Mouse (Mus musculus) olfactory bulb, adult 2 months (tissue): ENCODE data around the gene Slc9a6.

Experiments
- CTCF ChIP-seq: fragments of 200-500 bp; IDR thresholded peaks from 2 replicates; pipeline ENCODE4 v1.5.1; 2012; ENCODE audit warnings: low read depth, mild to moderate bottlenecking, low read length, moderate library complexity; ENCODE audit not compliant: insufficient read depth
- POLR2A ChIP-seq: fragments of 200-500 bp; IDR thresholded peaks from 2 replicates; pipeline ENCODE4 v1.6.1; 2012; ENCODE audit warnings: mild to moderate bottlenecking, low read depth, low read length, moderate library complexity; ENCODE audit not compliant: insufficient read depth

- TF ChIP-seq CTCF = no peak
- TF ChIP-seq POLR2A = no peak
Measured at GRCm38 (mm10) chrX:56578200-56578599, 31.4 kb upstream of the Slc9a6 start.
